Mouse (Mus musculus) liver, postnatal 0 days (tissue): ENCODE results near the gene Defb45.

Experiments
- CTCF ChIP-seq: sonication (generic); IDR thresholded peaks from 2 replicates; pipeline ENCODE4 v1.5.1; 2016; ENCODE audit warnings: antibody characterized with exemption, low read depth
- EP300 ChIP-seq: IDR thresholded peaks from 2 replicates; pipeline ENCODE4 v1.6.1; 2016; ENCODE audit warnings: antibody characterized with exemption, low read depth, mild to moderate bottlenecking

DNA sequence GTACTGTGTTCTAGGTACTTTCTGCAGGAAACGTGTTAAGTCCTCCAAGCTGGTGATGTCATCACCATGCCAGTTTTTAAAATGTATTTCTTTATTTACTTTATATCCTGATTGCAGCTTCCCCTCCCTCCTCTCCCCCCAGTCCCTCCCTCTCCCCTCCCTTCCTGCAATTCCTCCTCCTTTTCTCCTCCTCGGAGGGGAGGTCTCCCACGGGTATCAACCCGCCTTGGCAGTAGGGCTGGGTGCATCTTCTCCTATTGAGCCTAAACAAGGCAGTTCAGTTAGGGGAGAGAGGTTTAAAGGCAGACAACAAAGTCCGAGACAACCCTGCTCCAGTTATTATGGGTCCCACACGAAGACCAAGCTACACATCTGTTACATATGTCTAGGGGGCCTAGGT, 39.7 kb upstream of the Defb45 start:
- TF ChIP-seq CTCF (no peak), EP300 (no peak)
